Mouse (Mus musculus): ENCODE measurements around the gene Ppp1r9b. TPM values are rescaled to one million over a fixed set of nuclear protein-coding genes. Genes with fewer than 3 reads are reported as not detected.

Ppp1r9b gene
- polyA plus RNA-seq, 1 experiment from 2014 or later = 11.8 TPM

- no peaks in the 10 kb centered on the region for H3K9me3 ChIP-seq
- peaks cover 31% of the 10 kb centered on the region for H3K4me1 ChIP-seq (replicated peaks)
- 95% methylated on average over 9 of the region's 9 CpGs for WGBS
- no peak overlapping the region for H3K27ac ChIP-seq
- H3K36me3 ChIP-seq = peaks cover 79% of the 10 kb centered on the region
- peaks cover 18% of the 10 kb centered on the region for H3K27me3 ChIP-seq (ENCODE audit: insufficient read depth, poor library complexity, severe bottlenecking)
- H3K4me3 ChIP-seq = no peak overlapping the region
- DNase-seq (ENCODE audit: low spot score) = no peak
Measured at GRCm38 (mm10) chr11:95023481-95023880, 32.6 kb downstream of the Ppp1r9b start.

GRCm38 (mm10) chr11:95024439-95025184 is 33.8 kb downstream of the Ppp1r9b start:
- Histone ChIP-seq H3K4me3 (no peak overlapping the region), H3K36me3 (peaks cover 68% of the 10 kb centered on the region)
- DNase-seq (ENCODE audit: low spot score) = no peak

GRCm38 (mm10) chr11:95025227-95026012 is 34.6 kb downstream of the Ppp1r9b start:
- no peaks in the 10 kb centered on the region for H3K9me3 ChIP-seq
- H3K27me3 ChIP-seq (ENCODE audit: insufficient read depth, poor library complexity, severe bottlenecking) = no peaks in the 10 kb centered on the region
- peaks cover 34% of the 10 kb centered on the region for H3K4me1 ChIP-seq (replicated peaks)
- no peak overlapping the region for H3K4me3 ChIP-seq
- no peak for DNase-seq (ENCODE audit: low spot score)
- 87% methylated on average over 11 of the region's 11 CpGs for WGBS
- H3K27ac ChIP-seq = no peak overlapping the region
- H3K36me3 ChIP-seq = peaks cover 60% of the 10 kb centered on the region

More at GRCm38 (mm10) chr11:95024439-95025184, 33.8 kb downstream of the Ppp1r9b start:
- H3K27me3 ChIP-seq (ENCODE audit: insufficient read depth, poor library complexity, severe bottlenecking) = peaks cover 7% of the 10 kb centered on the region
- H3K9me3 ChIP-seq = no peaks in the 10 kb centered on the region
- H3K27ac ChIP-seq = no peak overlapping the region
- 77% methylated on average over 29 of the region's 29 CpGs for WGBS
- H3K4me1 ChIP-seq (replicated peaks) = peaks cover 34% of the 10 kb centered on the region

- no peak overlapping the region for H3K4me3 ChIP-seq
- H3K4me1 ChIP-seq (replicated peaks) = peaks cover 34% of the 10 kb centered on the region
- 78% methylated on average over 6 of the region's 6 CpGs for WGBS
- H3K9me3 ChIP-seq = no peaks in the 10 kb centered on the region
- peaks cover 53% of the 10 kb centered on the region for H3K36me3 ChIP-seq
- no peak for DNase-seq (ENCODE audit: low spot score)
- no peak overlapping the region for H3K27ac ChIP-seq
- no peaks in the 10 kb centered on the region for H3K27me3 ChIP-seq (ENCODE audit: insufficient read depth, poor library complexity, severe bottlenecking)
Measured at GRCm38 (mm10) chr11:95026090-95026542, 35.3 kb downstream of the Ppp1r9b start.

- Histone ChIP-seq H3K4me1 (replicated peaks) (peaks cover 34% of the 10 kb centered on the region), H3K27me3 (ENCODE audit: insufficient read depth, poor library complexity, severe bottlenecking) (no peaks in the 10 kb centered on the region), H3K9me3 (no peaks in the 10 kb centered on the region), H3K36me3 (peaks cover 46% of the 10 kb centered on the region), H3K27ac (no peak overlapping the region), H3K4me3 (no peak overlapping the region)
- no peak for DNase-seq (ENCODE audit: low spot score)
- 88% methylated on average over 6 of the region's 6 CpGs for WGBS
Measured at GRCm38 (mm10) chr11:95026849-95027248, 36.0 kb downstream of the Ppp1r9b start.

GRCm38 (mm10) chr11:95027850-95028470 is 37.1 kb downstream of the Ppp1r9b start:
- H3K27ac ChIP-seq = peak overlapping the region; percentile 50; the same call in 1 of the 2 replicates
- no peaks in the 10 kb centered on the region for H3K9me3 ChIP-seq
- WGBS = 34% methylated on average over 13 of the region's 13 CpGs
- DNase-seq (ENCODE audit: low spot score) = no peak
- peaks cover 35% of the 10 kb centered on the region for H3K36me3 ChIP-seq
- 0 out of 2 replicates have a peak, but pooled peaks cover 2% of the 10 kb centered on the region for H3K27me3 ChIP-seq (ENCODE audit: insufficient read depth, poor library complexity, severe bottlenecking)
- H3K4me1 ChIP-seq (replicated peaks) = peaks cover 34% of the 10 kb centered on the region
- no peak overlapping the region for H3K4me3 ChIP-seq

- Histone ChIP-seq H3K27me3 (ENCODE audit: insufficient read depth, poor library complexity, severe bottlenecking) (peaks cover 10% of the 10 kb centered on the region; the same call in 1 of the 2 replicates), H3K9me3 (no peaks in the 10 kb centered on the region), H3K36me3 (no peaks in the 10 kb centered on the region), H3K27ac (no peak overlapping the region), H3K4me1 (replicated peaks) (peaks cover 26% of the 10 kb centered on the region), H3K4me3 (no peak overlapping the region)
- 32% methylated on average over 6 of the region's 6 CpGs for WGBS
- no peak for DNase-seq (ENCODE audit: low spot score)
Measured at GRCm38 (mm10) chr11:95032945-95033344, 42.1 kb downstream of the Ppp1r9b start.

GRCm38 (mm10) chr11:95033617-95034016 is 42.8 kb downstream of the Ppp1r9b start:
- H3K4me3 ChIP-seq = no peak overlapping the region
- no peaks in the 10 kb centered on the region for H3K36me3 ChIP-seq
- peaks cover 10% of the 10 kb centered on the region; the same call in 1 of the 2 replicates for H3K27me3 ChIP-seq (ENCODE audit: insufficient read depth, poor library complexity, severe bottlenecking)
- no peak overlapping the region for H3K27ac ChIP-seq
- 70% methylated on average over 14 of the region's 14 CpGs for WGBS
- DNase-seq (ENCODE audit: low spot score) = no peak
- no peaks in the 10 kb centered on the region for H3K9me3 ChIP-seq
- peaks cover 19% of the 10 kb centered on the region; the same call in 1 of the 2 replicates for H3K4me1 ChIP-seq (replicated peaks)

- Histone ChIP-seq H3K4me3 (no peak overlapping the region), H3K4me1 (replicated peaks) (peaks cover 25% of the 10 kb centered on the region), H3K36me3 (no peaks in the 10 kb centered on the region), H3K27ac (no peak overlapping the region), H3K9me3 (no peaks in the 10 kb centered on the region), H3K27me3 (ENCODE audit: insufficient read depth, poor library complexity, severe bottlenecking) (peaks cover 19% of the 10 kb centered on the region)
- 65% methylated on average over 10 of the region's 10 CpGs for WGBS
- no peak for DNase-seq (ENCODE audit: low spot score)
Measured at GRCm38 (mm10) chr11:95034902-95035301, 44.1 kb downstream of the Ppp1r9b start.

GRCm38 (mm10) chr11:95036521-95036920 is 45.7 kb downstream of the Ppp1r9b start:
- WGBS = 96% methylated on average over 5 of the region's 5 CpGs
- Histone ChIP-seq H3K4me1 (replicated peaks) (peaks cover 38% of the 10 kb centered on the region), H3K36me3 (no peaks in the 10 kb centered on the region), H3K27me3 (ENCODE audit: insufficient read depth, poor library complexity, severe bottlenecking) (peaks cover 27% of the 10 kb centered on the region), H3K9me3 (no peaks in the 10 kb centered on the region), H3K27ac (0 out of 2 replicates have a peak overlapping the region, but pooled peaks have one; percentile 16), H3K4me3 (no peak overlapping the region)
- no peak for DNase-seq (ENCODE audit: low spot score)

- H3K36me3 ChIP-seq = no peaks in the 10 kb centered on the region
- peaks cover 44% of the 10 kb centered on the region for H3K4me1 ChIP-seq (replicated peaks)
- H3K4me3 ChIP-seq = no peak overlapping the region
- H3K27me3 ChIP-seq (ENCODE audit: insufficient read depth, poor library complexity, severe bottlenecking) = peaks cover 27% of the 10 kb centered on the region
- DNase-seq (ENCODE audit: low spot score) = no peak
- 0 out of 2 replicates have a peak overlapping the region, but pooled peaks have one; percentile 40 for H3K27ac ChIP-seq
- 60% methylated on average over 6 of the region's 6 CpGs for WGBS
- no peaks in the 10 kb centered on the region for H3K9me3 ChIP-seq
Measured at GRCm38 (mm10) chr11:95037306-95037705, 46.5 kb downstream of the Ppp1r9b start.

- Histone ChIP-seq H3K9me3 (no peaks in the 10 kb centered on the region), H3K27me3 (ENCODE audit: insufficient read depth, poor library complexity, severe bottlenecking) (peaks cover 22% of the 10 kb centered on the region), H3K4me3 (no peak overlapping the region), H3K4me1 (replicated peaks) (peaks cover 44% of the 10 kb centered on the region), H3K36me3 (no peaks in the 10 kb centered on the region), H3K27ac (0 out of 2 replicates have a peak overlapping the region, but pooled peaks have one; percentile 6)
- DNase-seq (ENCODE audit: low spot score) = no peak
- WGBS = 74% methylated on average over 14 of the region's 14 CpGs
Measured at GRCm38 (mm10) chr11:95038156-95038817, 47.5 kb downstream of the Ppp1r9b start.
